ENCODE assay signal across 18 mouse cellular contexts in the genomic region with DNA sequence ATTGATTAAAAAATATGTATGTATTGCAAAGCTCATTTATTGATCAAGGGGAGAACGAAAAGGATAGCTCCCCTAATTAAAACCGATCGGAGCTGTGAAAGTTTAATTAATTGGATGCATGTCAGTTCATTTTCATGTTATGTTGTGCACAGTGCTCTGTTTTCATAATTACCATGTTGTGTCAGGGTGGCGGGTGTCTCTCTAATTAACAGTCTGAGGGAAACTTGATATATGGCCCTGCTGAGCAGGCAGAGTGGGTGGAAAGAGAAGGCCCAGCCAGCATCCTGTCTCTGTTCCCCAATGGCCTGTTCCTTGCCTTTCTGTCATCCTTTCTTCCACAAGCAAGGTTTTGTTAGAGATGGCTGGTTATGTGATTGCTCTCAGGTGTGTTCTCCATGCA.
DNase-seq lines count a peak whose midpoint lies in the region; ATAC-seq lines count a peak whose summit lies in the region.
"Had no signal": no experiment of that assay in that cellular context is flagged by ENCODE, and none has a peak within 500 bp of the region (broad histone marks: within the 10 kb centered on the region; RNA-seq: fewer than 3 reads in every experiment).

No protein-coding gene starts in this region.

- no peak overlapping the region for H3K27ac ChIP-seq in forebrain, embryonic 14.5 days (ENCODE audit: low read depth, low read length)
- no peak overlapping the region for H3K27ac ChIP-seq in forebrain, embryonic 16.5 days (ENCODE audit: low read length)
- H3K27ac ChIP-seq in kidney, embryonic 15.5 days, result no peak overlapping the region
- H3K27ac ChIP-seq: embryonic facial prominence, embryonic 10.5 days; embryonic facial prominence, embryonic 12.5 days had no signal

- ATAC-seq in forebrain, embryonic 14.5 days, result peak; percentile 59; the same call in 1 of the 2 replicates
- no peak; the same call in 1 of the 2 replicates for ATAC-seq in forebrain, embryonic 16.5 days
- ATAC-seq in kidney, embryonic 15.5 days (replicated peaks; ENCODE audit: low FRiP score), result no peak
- ATAC-seq: forebrain, postnatal 0 days had no signal

- peak; percentile 39 for DNase-seq in forebrain, embryonic 14.5 days (ENCODE audit: low spot score)
- peak; percentile 55 for DNase-seq in heart, adult 11 months
- no peak for DNase-seq in heart, postnatal 25 days (ENCODE audit: low spot score)
- DNase-seq in retina, embryonic 14.5 days (ENCODE audit: low spot score), result peak; percentile 37
- no peak for DNase-seq in layer of hippocampus, adult 18-20 months (ENCODE audit: low spot score in 2 of 2)
- DNase-seq: adrenal gland, adult 2 months; adrenal gland, postnatal 10 days; adrenal gland, postnatal 25 days; cerebellum, adult 11-12 months; cerebellum, adult 2 months; cerebellum, adult 9-10 months; cerebellum, postnatal 10 days; cerebellum, postnatal 25 days; forebrain, postnatal 0 days had no signal

- H3K27me3 ChIP-seq in forebrain, embryonic 14.5 days (replicated peaks; ENCODE audit: control insufficient read depth, insufficient read depth, low read length), result no peaks in the 10 kb centered on the region
- H3K27me3 ChIP-seq in forebrain, embryonic 16.5 days (replicated peaks; ENCODE audit: control insufficient read depth, insufficient read depth, low read length), result no peaks in the 10 kb centered on the region
- no peaks in the 10 kb centered on the region; the same call in 1 of the 2 replicates for H3K27me3 ChIP-seq in kidney, embryonic 15.5 days
- H3K27me3 ChIP-seq: embryonic facial prominence, embryonic 12.5 days had no signal

- H3K9ac ChIP-seq in forebrain, embryonic 14.5 days (ENCODE audit: low read length), result no peak overlapping the region
- no peak overlapping the region for H3K9ac ChIP-seq in forebrain, embryonic 16.5 days (replicated peaks; ENCODE audit: low read depth, low read length)
- H3K9ac ChIP-seq in kidney, embryonic 15.5 days, result no peak overlapping the region
- H3K9ac ChIP-seq: embryonic facial prominence, embryonic 12.5 days; forebrain, postnatal 0 days had no signal

- no peak overlapping the region for H3K4me2 ChIP-seq in forebrain, embryonic 14.5 days (ENCODE audit: low read length)
- H3K4me2 ChIP-seq in forebrain, embryonic 16.5 days (ENCODE audit: low read length), result no peak overlapping the region
- no peak overlapping the region for H3K4me2 ChIP-seq in kidney, embryonic 15.5 days
- H3K4me2 ChIP-seq: embryonic facial prominence, embryonic 12.5 days had no signal

- H3K4me1 ChIP-seq in forebrain, embryonic 14.5 days (ENCODE audit: control insufficient read depth, insufficient read depth, low read length), result no peaks in the 10 kb centered on the region
- H3K4me1 ChIP-seq in forebrain, embryonic 16.5 days (replicated peaks; ENCODE audit: control insufficient read depth, insufficient read depth, low read length), result peaks cover 4% of the 10 kb centered on the region
- H3K4me1 ChIP-seq in kidney, embryonic 15.5 days, result peaks cover 5% of the 10 kb centered on the region

- WGBS in forebrain, embryonic 14.5 days, result 37% methylated on average over 4 of the region's 4 CpGs
- 34% methylated on average over 4 of the region's 4 CpGs for WGBS in forebrain, embryonic 16.5 days
- 73% methylated on average over 4 of the region's 4 CpGs for WGBS in kidney, embryonic 15.5 days

- H3K36me3 ChIP-seq in forebrain, embryonic 14.5 days (ENCODE audit: control insufficient read depth, insufficient read depth, low read length), result no peaks in the 10 kb centered on the region
- H3K36me3 ChIP-seq in forebrain, embryonic 16.5 days (ENCODE audit: control insufficient read depth, insufficient read depth), result no peaks in the 10 kb centered on the region
- no peaks in the 10 kb centered on the region for H3K36me3 ChIP-seq in kidney, embryonic 15.5 days
- H3K36me3 ChIP-seq: embryonic facial prominence, embryonic 10.5 days; embryonic facial prominence, embryonic 12.5 days had no signal

- intact Hi-C loops in heart, postnatal 25 days (cut with DNase I), result no loop called here

- no peak overlapping the region for H3K4me3 ChIP-seq in forebrain, embryonic 14.5 days (ENCODE audit: low read depth, low read length)
- no peak overlapping the region for H3K4me3 ChIP-seq in forebrain, embryonic 16.5 days (replicated peaks; ENCODE audit: low read length)
- no peak overlapping the region for H3K4me3 ChIP-seq in kidney, embryonic 15.5 days (replicated peaks)
- H3K4me3 ChIP-seq: embryonic facial prominence, embryonic 10.5 days; embryonic facial prominence, embryonic 12.5 days had no signal

- no peaks in the 10 kb centered on the region for H3K9me3 ChIP-seq in forebrain, embryonic 14.5 days (replicated peaks; ENCODE audit: control insufficient read depth, low read length)
- H3K9me3 ChIP-seq in forebrain, embryonic 16.5 days (ENCODE audit: control insufficient read depth, low read length), result no peaks in the 10 kb centered on the region
- no peaks in the 10 kb centered on the region for H3K9me3 ChIP-seq in kidney, embryonic 15.5 days (replicated peaks)
- H3K9me3 ChIP-seq: embryonic facial prominence, embryonic 10.5 days; embryonic facial prominence, embryonic 12.5 days had no signal

Comparison
In these comparisons a context has a peak if more than half of its experiments do, and no peak if none do; other contexts are left out.
1. DNase-seq: peak in forebrain, embryonic 14.5 days (single experiment), heart, adult 11 months (single experiment) and retina, embryonic 14.5 days (single experiment); none in heart, postnatal 25 days (single experiment) and layer of hippocampus, adult 18-20 months (0 of 2).